Mouse (Mus musculus): ENCODE data around the gene Rrp15.

The Rrp15 gene

DNA sequence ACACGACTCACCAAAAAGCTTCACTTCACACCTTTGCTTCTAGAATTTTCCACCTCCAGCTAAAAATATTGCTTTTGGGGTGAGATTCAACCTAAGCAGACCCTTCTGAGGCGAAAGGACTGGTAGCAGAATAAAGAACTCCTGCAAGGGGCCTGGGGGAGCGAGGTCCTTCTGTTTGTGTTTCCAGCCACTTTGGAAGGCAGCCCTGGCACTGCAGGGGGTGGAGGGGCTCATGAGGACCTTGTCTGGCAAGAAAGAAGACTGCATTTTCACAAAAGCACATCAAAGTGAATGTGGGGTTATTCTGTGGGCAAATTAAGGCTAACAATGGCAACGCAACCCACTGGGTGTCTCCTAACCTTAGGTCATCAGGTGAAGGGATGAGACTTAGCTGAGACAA, 76.0 kb downstream of the Rrp15 start:
- no peak for DNase-seq (ENCODE audit: low spot score in 2 of 2)
